Mouse (Mus musculus) CD4-positive helper T cell, adult 2 months (primary cell): ENCODE data around the gene Ulk4.
A peak's percentile ranks its signal among the peaks of the same experiment; 100 is the strongest.

Experiments used
- DNase-seq: peaks from one replicate; pipeline ENCODE4 v3.0.0-alpha.2; 2012; ENCODE audit warnings: low read depth, missing footprints, low spot score

Ulk4 gene

GRCm38 (mm10) chr9:121020360-121020759 lies 256.6 kb downstream of the Ulk4 start:
- DNase-seq: no peak

GRCm38 (mm10) chr9:121019932-121020331 lies 257.1 kb downstream of the Ulk4 start:
- DNase-seq: no peak

- DNase-seq: no peak
Observed at GRCm38 (mm10) chr9:121018524-121019315, 258.3 kb downstream of the Ulk4 start.

- no peak for DNase-seq
Observed at GRCm38 (mm10) chr9:121015810-121016502, 261.0 kb downstream of the Ulk4 start.

GRCm38 (mm10) chr9:121011540-121011939 lies 265.5 kb downstream of the Ulk4 start:
- DNase-seq: no peak

- peak; percentile 24 for DNase-seq
Observed at GRCm38 (mm10) chr9:121010544-121010943, 266.5 kb downstream of the Ulk4 start.

GRCm38 (mm10) chr9:121005961-121006360 lies 271.0 kb downstream of the Ulk4 start:
- DNase-seq: no peak

GRCm38 (mm10) chr9:121001681-121002540 lies 275.1 kb downstream of the Ulk4 start:
- no peak for DNase-seq

- DNase-seq: no peak
Observed at GRCm38 (mm10) chr9:121000641-121001320, 276.2 kb downstream of the Ulk4 start.

GRCm38 (mm10) chr9:120998696-120999095 lies 278.3 kb downstream of the Ulk4 start:
- DNase-seq: no peak

GRCm38 (mm10) chr9:120994223-120995155 lies 282.5 kb downstream of the Ulk4 start:
- DNase-seq: no peak

- no peak for DNase-seq
Observed at GRCm38 (mm10) chr9:120993004-120993403, 284.0 kb downstream of the Ulk4 start.

GRCm38 (mm10) chr9:120991801-120992200 lies 285.2 kb downstream of the Ulk4 start:
- DNase-seq: no peak

- DNase-seq: no peak
Observed at GRCm38 (mm10) chr9:120989806-120990700, 286.9 kb downstream of the Ulk4 start.

- no peak for DNase-seq
Observed at GRCm38 (mm10) chr9:120988088-120988487, 288.9 kb downstream of the Ulk4 start.

GRCm38 (mm10) chr9:120986994-120987393 lies 290.0 kb downstream of the Ulk4 start:
- no peak for DNase-seq

- DNase-seq: no peak
Observed at GRCm38 (mm10) chr9:120986255-120986654, 290.7 kb downstream of the Ulk4 start.

GRCm38 (mm10) chr9:120985524-120985923 lies 291.5 kb downstream of the Ulk4 start:
- no peak for DNase-seq

- no peak for DNase-seq
Observed at GRCm38 (mm10) chr9:120985009-120985408, 292.0 kb downstream of the Ulk4 start.
